Mouse (Mus musculus) heart, postnatal 0 days (tissue): ENCODE measurements around the gene Ubap1l. TPM values are rescaled to one million over a fixed set of nuclear protein-coding genes. Genes with fewer than 3 reads are reported as not detected.

Experiments
- ATAC-seq: fragments of 200-750 bp; cut with Nextera tagmentation; 2 replicates; pipeline ENCODE4 v1.8.0; 2017; ENCODE audit warnings: low read depth, moderate number of reproducible peaks, moderate library complexity; ENCODE audit not compliant: insufficient read depth
- DNase-seq: peaks from one replicate; pipeline ENCODE4 v3.0.0-alpha.2; 2016; ENCODE audit warnings: low spot score
- H3K27ac ChIP-seq: fragments of 300-500 bp; sonication (generic); 2 replicates; pipeline ENCODE4 v1.5.1; 2014; ENCODE audit warnings: low read depth, mild to moderate bottlenecking
- H3K27me3 ChIP-seq: fragments of 300-500 bp; sonication (generic); 2 replicates; pipeline ENCODE4 v1.6.1; 2014; ENCODE audit warnings: low read length, mixed read lengths; ENCODE audit not compliant: control insufficient read depth, insufficient read depth
- H3K36me3 ChIP-seq: fragments of 300-500 bp; sonication (generic); replicated peaks from 2 replicates; pipeline ENCODE4 v1.6.1; 2014; ENCODE audit warnings: low read length, mixed read lengths; ENCODE audit not compliant: control insufficient read depth, insufficient read depth
- H3K4me1 ChIP-seq: fragments of 300-500 bp; sonication (generic); 2 replicates; pipeline ENCODE4 v1.6.1; 2014; ENCODE audit warnings: antibody characterized with exemption; ENCODE audit not compliant: control insufficient read depth, insufficient read depth
- H3K4me2 ChIP-seq: fragments of 300-500 bp; sonication (generic); 2 replicates; pipeline ENCODE4 v1.6.1; 2014; ENCODE audit warnings: low read depth, mild to moderate bottlenecking, low read length, moderate library complexity
- H3K4me3 ChIP-seq: fragments of 300-500 bp; sonication (generic); 2 replicates; pipeline ENCODE4 v1.5.1; 2014; ENCODE audit warnings: low read depth, low read length
- H3K9ac ChIP-seq: fragments of 300-500 bp; sonication (generic); replicated peaks from 2 replicates; pipeline ENCODE4 v1.6.1; 2014; ENCODE audit warnings: low read depth, low read length, mixed read lengths
- H3K9me3 ChIP-seq: fragments of 300-500 bp; sonication (generic); replicated peaks from 2 replicates; pipeline ENCODE4 v1.6.1; 2016; ENCODE audit warnings: low read length; ENCODE audit not compliant: control insufficient read depth
- CTCF ChIP-seq: IDR thresholded peaks from 2 replicates; pipeline ENCODE4 v1.5.1; 2016; ENCODE audit warnings: antibody characterized with exemption, control low read depth, low read depth
- EP300 ChIP-seq: IDR thresholded peaks from 2 replicates; pipeline ENCODE4 v1.6.1; 2016; ENCODE audit warnings: antibody characterized with exemption, low read depth
- WGBS: fragments of 180-500 bp; shearing (Covaris S2); extraction: QIAGEN DNeasy Blood & Tissue Kit; methylation state at CpG from one replicate; pipeline ENCODE4 v1.1.7; 2014; 5-methylcytosine and 5-hydroxymethylcytosine counted together
- polyA plus RNA-seq: library from polyadenylated mRNA; unstranded; fragments of >200 nt; fragmentation: Nextera tagmentation; extraction: Ambion mirVana; gene quantifications from 2 replicates; pipeline ENCODE4 v1.2.1, GENCODE M21; 2015
- total RNA-seq: library from RNA; depleted of rRNA; stranded (reverse); fragments of >200 nt; gene quantifications from 2 replicates; pipeline ENCODE4 v1.2.3, GENCODE M21; 2014; ENCODE audit warnings: low replicate concordance

Ubap1l gene
- total and polyA plus RNA-seq, 2 experiments from 2014 or later, result 0.11 TPM; not detected in 1

DNA sequence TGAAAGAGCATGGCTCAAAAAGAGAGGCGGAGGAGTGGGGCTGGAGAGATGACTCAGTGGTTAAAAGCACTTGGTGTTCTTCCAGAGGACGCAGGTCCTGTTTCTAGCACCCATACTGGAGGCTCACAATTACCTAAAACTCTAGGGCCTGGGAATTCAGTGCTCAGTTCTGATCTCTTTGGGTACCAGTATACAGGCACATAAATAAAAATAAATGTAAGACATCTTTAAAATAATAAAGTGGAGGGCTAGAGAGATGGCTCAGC, 44.3 kb downstream of the Ubap1l start:
- no peak overlapping the region for H3K27ac ChIP-seq
- H3K4me1 ChIP-seq, result peaks cover 3% of the 10 kb centered on the region; the same call in 1 of the 2 replicates
- H3K4me3 ChIP-seq, result no peak overlapping the region
- DNase-seq (no peak), ATAC-seq (no peak)
- no peaks in the 10 kb centered on the region for H3K27me3 ChIP-seq
- WGBS, result 67% methylated on average over 2 of the region's 2 CpGs
- H3K9ac ChIP-seq, result no peak overlapping the region
- no peak for TF ChIP-seq CTCF
- TF ChIP-seq EP300, result no peak
- no peak overlapping the region for H3K4me2 ChIP-seq
- H3K36me3 ChIP-seq, result no peaks in the 10 kb centered on the region
- H3K9me3 ChIP-seq, result no peaks in the 10 kb centered on the region

- Histone ChIP-seq H3K9me3 (no peaks in the 10 kb centered on the region), H3K9ac (no peak overlapping the region), H3K4me2 (no peak overlapping the region), H3K36me3 (no peaks in the 10 kb centered on the region), H3K27ac (no peak overlapping the region), H3K4me1 (peaks cover 3% of the 10 kb centered on the region; the same call in 1 of the 2 replicates), H3K4me3 (no peak overlapping the region), H3K27me3 (no peaks in the 10 kb centered on the region)
- TF ChIP-seq EP300 (no peak), CTCF (no peak)
- ATAC-seq, result no peak
- WGBS, result 74% methylated on average over 5 of the region's 5 CpGs
- no peak for DNase-seq
Observed at GRCm38 (mm10) chr9:65407327-65407726, 46.5 kb downstream of the Ubap1l start.

- peaks cover 3% of the 10 kb centered on the region; the same call in 1 of the 2 replicates for H3K4me1 ChIP-seq
- H3K36me3 ChIP-seq, result no peaks in the 10 kb centered on the region
- ATAC-seq, result no peak
- H3K27ac ChIP-seq, result no peak overlapping the region
- H3K4me3 ChIP-seq, result no peak overlapping the region
- H3K9ac ChIP-seq, result no peak overlapping the region
- DNase-seq, result no peak
- no peak overlapping the region for H3K4me2 ChIP-seq
- TF ChIP-seq EP300 (no peak), CTCF (no peak)
- H3K9me3 ChIP-seq, result no peaks in the 10 kb centered on the region
- no peaks in the 10 kb centered on the region for H3K27me3 ChIP-seq
- WGBS, result 64% methylated on average over 3 of the region's 3 CpGs
Observed at GRCm38 (mm10) chr9:65407861-65408260, 47.0 kb downstream of the Ubap1l start.

DNA sequence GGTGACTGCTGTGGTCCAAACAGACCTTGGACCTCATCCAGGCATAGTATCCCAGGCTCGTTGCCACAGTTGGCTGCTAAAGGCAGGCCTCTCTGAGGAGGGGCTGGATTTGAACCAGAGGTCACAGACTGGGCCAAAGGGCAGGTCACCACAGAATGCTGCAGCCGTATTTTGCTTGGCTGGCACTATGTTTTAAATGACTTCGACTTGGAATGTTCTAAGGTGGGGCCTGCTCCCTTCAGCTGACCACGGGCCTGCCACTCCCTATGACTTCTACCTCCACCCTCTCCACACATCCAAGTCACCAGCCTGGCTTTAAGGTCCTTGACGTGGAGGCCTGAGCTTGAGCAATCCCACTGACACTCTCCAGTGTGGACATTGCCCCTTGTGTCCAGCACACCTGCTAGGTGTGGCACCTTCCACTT, 48.0 kb downstream of the Ubap1l start:
- Histone ChIP-seq H3K9me3 (no peaks in the 10 kb centered on the region), H3K4me3 (no peak overlapping the region), H3K9ac (no peak overlapping the region), H3K27ac (no peak overlapping the region), H3K4me2 (no peak overlapping the region), H3K4me1 (peaks cover 3% of the 10 kb centered on the region; the same call in 1 of the 2 replicates), H3K36me3 (no peaks in the 10 kb centered on the region), H3K27me3 (no peaks in the 10 kb centered on the region)
- TF ChIP-seq CTCF, result no peak
- no peak for TF ChIP-seq EP300
- ATAC-seq (no peak), DNase-seq (no peak)
- WGBS, result 48% methylated on average over 5 of the region's 5 CpGs

DNA sequence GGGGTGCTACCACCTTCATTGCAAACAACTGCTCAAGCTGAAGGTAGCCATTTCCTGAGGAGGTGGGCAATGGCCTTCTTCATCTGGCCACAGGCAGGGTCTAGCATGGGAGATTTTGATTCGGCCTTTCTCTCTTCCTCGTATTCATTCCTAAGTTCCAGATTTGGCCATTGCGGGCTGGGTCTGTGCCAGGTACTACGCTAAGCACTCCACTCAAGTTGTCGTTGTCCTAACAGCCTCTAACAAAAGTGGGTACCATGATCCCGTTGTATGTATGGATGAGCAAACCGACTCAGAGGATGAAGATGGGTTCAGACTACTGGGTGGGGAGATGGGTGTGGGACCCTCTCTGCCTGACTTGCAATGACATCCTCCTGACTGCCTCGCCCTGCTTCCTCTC, 49.5 kb downstream of the Ubap1l start:
- Histone ChIP-seq H3K36me3 (no peaks in the 10 kb centered on the region), H3K9me3 (no peaks in the 10 kb centered on the region), H3K4me1 (no peaks in the 10 kb centered on the region), H3K4me3 (no peak overlapping the region), H3K9ac (no peak overlapping the region), H3K27me3 (no peaks in the 10 kb centered on the region), H3K4me2 (no peak overlapping the region), H3K27ac (no peak overlapping the region)
- no peak for DNase-seq
- no peak for ATAC-seq
- TF ChIP-seq EP300, result no peak
- TF ChIP-seq CTCF, result no peak
- 88% methylated on average over 8 of the region's 8 CpGs for WGBS

- H3K4me2 ChIP-seq, result no peak overlapping the region
- H3K4me3 ChIP-seq, result no peak overlapping the region
- no peaks in the 10 kb centered on the region for H3K9me3 ChIP-seq
- TF ChIP-seq EP300, result no peak
- TF ChIP-seq CTCF, result no peak
- DNase-seq, result no peak
- H3K27ac ChIP-seq, result no peak overlapping the region
- H3K27me3 ChIP-seq, result no peaks in the 10 kb centered on the region
- ATAC-seq, result no peak
- WGBS, result 62% methylated on average over 3 of the region's 3 CpGs
- no peak overlapping the region for H3K9ac ChIP-seq
- no peaks in the 10 kb centered on the region for H3K4me1 ChIP-seq
- no peaks in the 10 kb centered on the region for H3K36me3 ChIP-seq
Observed at GRCm38 (mm10) chr9:65411326-65411725, 50.5 kb downstream of the Ubap1l start.
